Mouse (Mus musculus): Measurements from ENCODE around the gene Jazf1.

The Jazf1 gene

DNA sequence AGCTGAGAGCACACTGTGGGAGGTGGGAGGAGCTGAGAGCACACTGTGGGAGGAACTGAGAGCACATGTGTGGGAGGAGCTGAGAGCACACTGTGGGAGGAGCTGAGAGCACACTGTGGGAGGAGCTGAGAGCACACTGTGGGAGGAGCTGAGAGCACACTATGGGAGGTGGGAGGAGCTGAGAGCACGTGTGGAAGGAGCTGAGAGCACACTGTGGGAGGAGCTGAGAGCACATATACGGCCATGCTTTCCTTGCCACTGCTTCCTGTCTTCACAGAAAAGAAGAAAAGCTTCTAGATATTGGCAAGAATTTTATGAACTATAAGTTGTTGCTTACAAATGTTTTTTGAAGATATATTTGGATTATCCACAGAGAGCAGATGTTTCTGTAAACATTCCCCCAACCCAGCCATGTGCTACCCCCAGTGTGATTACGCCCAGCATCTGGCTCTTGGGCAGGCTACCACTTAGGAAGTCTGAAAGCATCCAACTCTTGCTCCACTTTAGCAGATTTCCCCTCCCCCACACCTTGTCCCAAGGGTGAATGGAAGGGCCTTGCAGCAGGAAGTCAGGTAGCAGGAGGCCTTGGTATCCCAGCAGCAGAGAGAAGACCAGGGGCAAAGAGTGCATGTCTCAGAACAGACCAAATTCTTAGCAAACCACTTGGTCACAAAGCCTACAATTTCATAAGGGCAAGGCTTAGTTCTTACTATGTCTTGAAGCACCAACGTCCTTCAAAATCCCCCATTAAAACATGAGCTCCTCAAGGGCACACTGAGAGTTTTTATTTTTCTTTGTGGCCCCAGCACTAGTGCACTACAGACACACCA is 105.6 kb downstream of the Jazf1 start:
- in situ Hi-C loops (cut with MboI; ENCODE audit: unreplicated experiment in 2 of 2) = loop anchor here in 1 of 2 experiments (25.0 kb wide), 1 partner anchor 1274 kb away; no protein-coding TSS in a partner anchor

DNA sequence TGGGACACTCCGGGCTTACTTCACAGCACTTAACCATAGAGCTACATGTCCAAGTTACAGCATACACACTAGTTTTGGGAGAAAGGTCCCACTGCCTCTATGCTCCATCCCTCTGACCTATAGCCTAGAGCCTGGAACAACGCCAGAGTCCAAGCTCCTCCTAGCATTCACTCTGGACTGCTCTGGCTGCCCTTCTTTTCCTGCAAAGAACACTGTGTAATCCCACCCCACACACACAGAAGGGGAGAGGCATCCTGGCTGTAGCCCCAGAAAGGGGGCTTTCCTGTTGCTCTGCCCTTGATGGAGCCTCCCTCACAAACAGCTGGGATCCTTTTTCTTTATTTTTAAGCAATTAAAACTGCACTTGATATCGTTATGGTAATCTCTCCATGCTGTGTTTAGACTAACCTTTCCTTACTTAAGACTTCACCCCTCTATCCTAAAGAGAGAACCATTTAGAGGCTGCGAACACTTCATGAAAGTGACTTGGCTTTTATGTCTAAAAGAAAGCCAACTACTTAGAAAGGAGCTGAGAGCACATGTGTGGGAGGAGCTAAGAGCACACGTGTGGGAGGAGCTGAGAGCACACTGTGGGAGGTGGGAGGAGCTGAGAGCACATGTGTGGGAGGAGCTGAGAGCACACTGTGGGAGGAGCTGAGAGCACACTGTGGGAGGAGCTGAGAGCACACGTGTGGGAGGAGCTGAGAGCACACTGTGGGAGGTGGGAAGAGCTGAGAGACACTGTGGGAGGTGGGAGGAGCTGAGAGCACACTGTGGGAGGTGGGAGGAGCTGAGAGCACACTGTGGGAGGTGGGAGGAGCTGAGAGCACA is 106.6 kb downstream of the Jazf1 start:
- in situ Hi-C loops (cut with MboI; ENCODE audit: unreplicated experiment in 2 of 2) = loop anchor here in 1 of 2 experiments (25.0 kb wide), 1 partner anchor 1275 kb away; no protein-coding TSS in a partner anchor

DNA sequence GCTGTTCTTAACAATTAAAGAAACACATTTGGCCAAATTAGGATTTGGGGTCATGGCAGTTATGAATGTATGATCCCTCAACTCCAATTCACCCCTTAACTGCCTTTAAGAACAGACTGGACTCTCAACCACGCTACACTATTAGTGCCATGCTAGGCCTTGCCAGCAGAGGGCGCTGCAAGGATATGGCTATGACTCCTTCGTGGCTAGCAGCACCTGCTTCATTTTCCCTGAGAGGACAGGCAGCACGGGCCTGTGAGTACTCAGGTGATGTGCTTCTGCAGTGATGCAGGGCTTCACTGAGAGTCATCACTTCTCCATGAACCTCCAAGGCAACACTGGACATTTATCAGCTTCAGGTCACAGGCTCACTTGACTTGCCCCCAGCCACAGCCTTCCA is 110.7 kb downstream of the Jazf1 start:
- in situ Hi-C loops (cut with MboI; ENCODE audit: unreplicated experiment in 2 of 2) = loop anchor here in 1 of 2 experiments (25.0 kb wide), 1 partner anchor 1280 kb away; no protein-coding TSS in a partner anchor

DNA sequence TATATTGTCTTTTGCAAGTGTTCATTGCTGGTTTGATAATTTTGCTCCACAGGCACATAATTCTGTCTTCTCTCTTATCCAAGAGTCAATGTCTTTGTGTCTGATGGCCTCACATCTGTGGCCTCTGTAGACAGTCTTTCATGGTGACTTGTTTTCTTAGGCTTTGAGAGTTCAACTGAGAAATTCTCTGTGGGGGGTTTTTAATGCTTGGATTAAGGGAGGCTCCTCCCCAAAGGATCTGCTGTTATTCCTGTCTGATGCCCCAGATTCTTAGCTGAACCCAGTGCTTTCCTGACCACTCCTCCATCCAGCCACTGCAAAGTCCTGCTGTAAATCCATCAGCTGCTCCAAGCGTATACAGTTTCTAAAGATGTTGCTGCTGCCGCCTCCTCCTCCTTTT is 112.3 kb downstream of the Jazf1 start:
- in situ Hi-C loops (cut with MboI; ENCODE audit: unreplicated experiment in 2 of 2) = loop anchor here in 1 of 2 experiments (25.0 kb wide), 1 partner anchor 1281 kb away; no protein-coding TSS in a partner anchor

DNA sequence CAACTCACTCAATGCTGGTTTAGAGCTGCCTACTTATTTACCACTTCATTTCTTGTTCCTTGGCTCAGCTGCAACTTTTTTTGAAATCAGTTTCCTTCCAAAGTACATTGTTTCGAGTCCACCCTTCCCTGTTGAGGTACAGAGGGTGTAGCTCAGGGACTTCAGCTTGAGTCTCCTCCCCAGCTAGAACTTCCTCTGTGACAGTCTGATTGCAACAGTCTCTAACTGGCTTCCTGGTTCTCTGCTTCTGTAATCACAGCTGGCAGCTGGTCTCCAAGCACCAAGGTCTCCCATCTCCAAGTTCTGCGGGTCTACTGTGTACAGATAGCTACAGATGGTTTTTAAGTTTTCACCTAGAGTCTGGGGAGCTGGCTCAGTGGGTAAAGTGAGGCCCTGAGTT is 113.1 kb downstream of the Jazf1 start:
- in situ Hi-C loops (cut with MboI; ENCODE audit: unreplicated experiment in 2 of 2) = loop anchor here in 1 of 2 experiments (25.0 kb wide), 1 partner anchor 1282 kb away; no protein-coding TSS in a partner anchor

DNA sequence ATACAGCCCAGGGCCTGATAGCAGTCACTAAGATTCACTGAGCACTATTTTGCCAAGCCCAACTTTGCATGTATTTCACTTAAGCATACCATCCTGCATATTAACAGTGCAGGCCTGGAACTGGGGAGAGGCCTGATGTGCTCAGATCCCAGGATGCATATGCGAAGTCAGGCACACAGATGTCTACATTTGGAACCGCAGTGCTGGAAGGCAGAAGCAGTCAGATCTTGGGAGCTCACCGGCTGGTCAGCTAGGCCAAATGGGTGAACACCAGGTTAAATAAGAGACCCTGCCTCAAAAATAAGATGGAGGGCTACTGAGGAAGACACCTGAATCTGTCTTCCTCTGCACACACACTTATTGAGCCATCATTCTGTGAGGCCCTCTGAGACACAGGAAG is 113.6 kb downstream of the Jazf1 start:
- in situ Hi-C loops (cut with MboI; ENCODE audit: unreplicated experiment in 2 of 2) = loop anchor here in 1 of 2 experiments (25.0 kb wide), 1 partner anchor 1282 kb away; no protein-coding TSS in a partner anchor

DNA sequence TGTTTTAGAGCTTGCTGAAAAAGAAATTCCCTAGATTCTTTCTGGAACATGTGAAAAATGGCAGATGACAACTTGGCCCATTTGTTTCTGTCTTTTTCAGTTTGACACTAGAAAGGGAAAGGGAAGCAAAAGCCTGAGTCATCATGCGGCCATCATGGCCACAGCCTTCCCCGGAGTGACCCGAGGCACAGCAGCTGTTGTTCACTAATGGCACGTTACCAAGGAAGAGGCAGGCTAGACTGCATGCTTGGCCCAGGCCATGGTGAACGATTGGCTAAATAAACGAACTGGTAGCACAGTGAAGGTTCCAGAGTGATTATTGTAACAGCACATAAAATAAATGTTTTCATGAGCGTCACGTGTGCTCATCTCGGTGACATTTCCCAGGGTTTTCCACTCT is 114.0 kb downstream of the Jazf1 start:
- in situ Hi-C loops (cut with MboI; ENCODE audit: unreplicated experiment in 2 of 2) = loop anchor here in 1 of 2 experiments (25.0 kb wide), 1 partner anchor 1283 kb away; no protein-coding TSS in a partner anchor

DNA sequence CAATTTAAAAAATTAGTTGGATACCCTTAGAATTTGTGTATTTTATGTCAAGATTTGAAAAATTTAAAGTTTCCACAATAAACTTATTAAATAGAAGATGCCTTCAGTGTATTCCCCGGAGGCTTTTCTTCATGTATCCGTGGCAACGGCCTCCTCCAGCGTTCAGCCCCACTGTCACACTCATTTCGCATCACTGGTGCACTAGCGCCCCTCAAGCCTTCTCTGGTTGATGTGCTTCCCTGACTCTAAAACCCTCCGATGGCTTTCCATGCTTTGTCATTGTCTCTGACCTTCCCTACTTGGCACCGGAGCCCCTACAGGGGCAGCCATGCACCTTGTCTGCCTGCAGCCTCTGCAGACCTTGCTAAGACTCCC is 115.9 kb downstream of the Jazf1 start:
- in situ Hi-C loops (cut with MboI; ENCODE audit: unreplicated experiment in 2 of 2) = loop anchor here in 1 of 2 experiments (25.0 kb wide), 1 partner anchor 1285 kb away; no protein-coding TSS in a partner anchor

DNA sequence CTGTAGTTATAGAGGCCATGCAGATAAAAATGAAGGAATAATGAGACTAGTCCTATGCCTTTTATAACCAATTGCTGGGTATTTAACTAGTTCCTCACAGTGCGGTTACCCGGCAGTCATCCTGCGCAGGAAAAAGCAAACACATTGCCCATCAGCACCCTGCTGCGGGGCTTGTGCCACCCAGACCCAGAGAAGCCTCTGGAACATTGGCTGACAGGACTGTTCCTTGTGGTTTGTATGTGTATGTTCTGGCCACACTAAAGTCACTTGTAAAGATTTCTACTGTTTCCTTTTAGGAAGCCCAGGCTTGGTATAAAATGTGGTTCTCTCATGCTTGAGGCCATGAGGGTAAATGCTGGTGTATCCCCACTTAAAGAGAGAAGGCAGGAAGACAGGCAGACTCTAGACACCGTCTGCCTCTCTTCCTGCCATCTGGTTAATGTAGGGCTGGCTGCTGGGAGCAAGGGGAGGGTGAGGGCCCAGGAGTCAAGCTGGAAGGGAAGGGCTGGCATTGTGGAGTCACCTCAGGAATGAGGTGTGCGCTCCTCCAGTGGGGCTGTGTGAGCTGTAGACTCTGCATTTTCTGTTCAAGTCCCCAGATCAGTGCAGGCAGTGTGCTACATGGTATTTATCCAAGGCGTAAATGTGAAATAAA is 116.4 kb downstream of the Jazf1 start:
- in situ Hi-C loops (cut with MboI; ENCODE audit: unreplicated experiment in 2 of 2) = loop anchor here in 1 of 2 experiments (25.0 kb wide), 1 partner anchor 1285 kb away; no protein-coding TSS in a partner anchor

DNA sequence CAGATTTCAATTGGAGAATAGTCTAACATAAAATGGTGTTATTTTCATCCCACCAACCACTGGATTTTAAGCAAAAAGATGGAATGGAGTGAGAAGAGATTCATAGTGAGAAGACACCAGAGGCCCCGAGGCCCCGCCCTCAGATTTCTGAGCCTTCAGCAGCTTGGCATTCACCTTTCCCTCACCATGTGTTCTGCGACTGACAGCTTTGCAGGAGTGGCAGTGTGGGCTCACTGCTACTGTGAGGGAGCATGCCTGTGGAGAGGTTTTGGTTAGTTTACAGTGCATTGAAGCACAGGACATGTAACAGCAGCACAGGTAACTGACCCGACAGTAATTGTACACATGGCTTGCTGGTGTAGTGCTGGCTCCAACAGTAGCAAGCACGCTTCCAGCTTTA is 118.1 kb downstream of the Jazf1 start:
- in situ Hi-C loops (cut with MboI; ENCODE audit: unreplicated experiment in 2 of 2) = loop anchor here in 1 of 2 experiments (25.0 kb wide), 1 partner anchor 1287 kb away; no protein-coding TSS in a partner anchor

DNA sequence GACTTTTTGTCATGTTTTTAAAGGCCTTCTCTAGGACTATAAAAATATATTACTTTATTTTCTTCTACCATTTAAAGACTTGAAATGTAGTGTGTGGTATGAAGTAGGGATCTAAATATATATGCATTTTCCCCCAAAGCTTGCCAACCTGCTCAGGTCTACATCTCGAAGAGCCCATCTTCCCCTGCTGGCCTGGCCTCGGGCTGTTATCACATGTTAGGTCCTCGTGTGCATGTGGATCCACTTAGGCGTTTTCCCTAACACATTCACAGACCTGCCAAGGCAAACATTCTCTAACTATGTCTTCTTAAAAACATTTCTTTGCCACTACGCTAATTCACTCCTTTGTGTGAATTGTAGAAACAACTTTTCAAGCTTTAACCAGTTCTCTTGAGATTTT is 125.9 kb downstream of the Jazf1 start:
- in situ Hi-C loops (cut with MboI; ENCODE audit: unreplicated experiment in 2 of 2) = loop anchor here in 1 of 2 experiments (25.0 kb wide), 1 partner anchor 1730 kb away; no protein-coding TSS in a partner anchor

DNA sequence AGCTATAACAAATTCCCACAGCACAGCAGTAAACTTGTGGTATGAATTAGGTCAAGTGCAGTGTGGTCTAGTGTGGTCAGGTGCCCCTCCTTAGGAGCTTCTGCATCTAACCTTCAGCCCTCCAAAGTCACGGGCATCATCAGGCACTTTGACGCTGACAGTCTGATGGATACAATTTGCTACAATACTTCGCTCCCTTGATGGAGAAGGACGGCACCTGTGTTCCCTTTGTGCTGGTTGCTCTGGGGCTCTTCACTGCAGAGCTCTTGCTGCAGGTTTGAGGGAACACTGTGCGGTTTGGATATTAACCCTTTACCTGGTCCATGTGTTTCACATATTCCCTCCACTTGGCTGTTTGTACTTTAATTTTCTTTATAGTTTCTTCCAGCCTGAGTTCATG is 126.3 kb downstream of the Jazf1 start:
- in situ Hi-C loops (cut with MboI; ENCODE audit: unreplicated experiment in 2 of 2) = loop anchor here in 1 of 2 experiments (25.0 kb wide), 1 partner anchor 1730 kb away; no protein-coding TSS in a partner anchor

DNA sequence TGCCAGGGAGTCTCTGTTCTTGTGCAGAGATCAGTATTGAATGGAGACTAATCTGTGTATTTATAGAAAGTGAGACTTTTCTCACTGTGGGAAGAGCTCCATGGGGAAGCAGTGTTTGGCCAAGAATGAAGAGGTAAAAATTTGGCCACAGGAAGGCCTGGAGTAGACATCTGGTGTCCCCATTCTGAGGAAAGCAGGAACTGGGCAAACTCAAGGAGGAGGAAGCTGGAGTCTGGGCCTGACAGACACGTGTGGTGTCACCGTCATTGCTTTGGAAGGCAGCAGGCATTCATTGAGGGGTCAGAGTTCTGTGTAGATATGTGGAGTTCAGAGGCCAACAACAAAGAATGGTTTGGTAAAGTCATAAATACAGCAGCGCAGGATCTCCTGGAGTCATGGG is 130.5 kb downstream of the Jazf1 start:
- in situ Hi-C loops (cut with MboI; ENCODE audit: unreplicated experiment in 2 of 2) = loop anchor here in 1 of 2 experiments (25.0 kb wide), 1 partner anchor 1726 kb away; no protein-coding TSS in a partner anchor

DNA sequence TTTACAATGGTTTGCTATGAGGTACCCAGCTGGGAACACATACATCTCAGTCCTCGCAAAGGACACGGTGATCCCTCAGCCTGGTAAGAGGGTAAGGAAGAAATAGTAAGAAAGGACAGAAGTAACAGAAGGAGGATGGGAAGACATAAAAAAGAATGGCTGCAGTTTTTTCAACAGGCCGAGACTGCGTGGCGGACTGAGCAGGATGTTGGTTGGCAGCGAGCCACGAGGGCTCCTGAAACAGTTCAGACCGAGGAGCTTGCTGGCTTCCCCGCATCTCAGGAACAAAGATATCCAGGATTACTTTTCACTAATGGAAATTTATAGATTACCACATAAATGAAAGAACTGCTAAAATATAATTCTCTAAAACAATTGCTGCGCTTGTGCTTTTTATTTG is 131.4 kb downstream of the Jazf1 start:
- in situ Hi-C loops (cut with MboI; ENCODE audit: unreplicated experiment in 2 of 2) = loop anchor here in 1 of 2 experiments (25.0 kb wide), 1 partner anchor 1725 kb away; no protein-coding TSS in a partner anchor

DNA sequence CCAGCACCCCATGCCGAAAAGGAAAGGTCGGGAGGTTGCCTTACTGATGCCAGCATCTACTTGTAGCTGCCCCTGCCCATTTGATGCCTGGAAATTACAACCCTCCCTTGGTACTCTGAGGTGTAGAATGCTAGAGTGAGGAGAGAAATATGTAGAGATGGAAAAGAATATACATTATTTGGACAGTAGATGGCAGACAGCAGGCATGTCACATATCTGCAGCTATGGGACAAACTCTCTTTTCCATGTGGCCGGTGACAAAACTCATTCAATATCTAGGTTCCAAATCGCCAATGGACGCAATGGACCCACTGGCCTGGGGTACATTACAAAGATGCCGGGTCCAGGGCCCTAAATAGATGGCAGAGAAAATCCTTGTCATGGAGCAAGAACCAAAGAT is 134.4 kb downstream of the Jazf1 start:
- in situ Hi-C loops (cut with MboI; ENCODE audit: unreplicated experiment in 2 of 2) = loop anchor here in 1 of 2 experiments (25.0 kb wide), 1 partner anchor 1722 kb away; no protein-coding TSS in a partner anchor

DNA sequence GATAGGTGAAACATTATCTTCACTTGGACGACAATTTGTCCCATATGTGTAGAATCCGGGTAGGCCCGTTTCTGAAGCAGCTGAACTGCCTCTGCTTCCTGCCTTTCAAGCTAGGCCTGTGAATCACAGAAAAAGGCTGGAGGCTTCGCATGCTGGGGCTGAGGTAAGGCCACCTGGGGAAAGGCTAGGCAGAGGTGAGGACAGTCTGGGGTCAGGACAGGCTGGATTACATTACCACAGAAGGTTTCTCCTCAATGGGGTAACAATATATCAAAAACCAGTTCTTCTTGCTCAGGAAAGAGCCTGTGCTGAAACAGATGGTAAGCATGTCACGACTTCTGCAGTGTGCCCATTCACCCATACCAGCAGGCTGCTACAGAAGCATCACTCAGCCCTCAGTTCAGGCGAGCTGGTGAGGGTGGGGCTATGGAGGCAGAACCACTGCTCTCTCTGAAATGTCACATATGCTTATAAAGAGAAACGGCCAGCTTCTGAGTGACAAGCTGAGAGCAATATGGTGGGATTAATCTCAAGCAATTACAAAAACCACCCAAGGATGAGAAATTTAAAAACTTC is 135.7 kb downstream of the Jazf1 start:
- in situ Hi-C loops (cut with MboI; ENCODE audit: unreplicated experiment in 2 of 2) = loop anchor here in 1 of 2 experiments (25.0 kb wide), 1 partner anchor 1720 kb away; no protein-coding TSS in a partner anchor

DNA sequence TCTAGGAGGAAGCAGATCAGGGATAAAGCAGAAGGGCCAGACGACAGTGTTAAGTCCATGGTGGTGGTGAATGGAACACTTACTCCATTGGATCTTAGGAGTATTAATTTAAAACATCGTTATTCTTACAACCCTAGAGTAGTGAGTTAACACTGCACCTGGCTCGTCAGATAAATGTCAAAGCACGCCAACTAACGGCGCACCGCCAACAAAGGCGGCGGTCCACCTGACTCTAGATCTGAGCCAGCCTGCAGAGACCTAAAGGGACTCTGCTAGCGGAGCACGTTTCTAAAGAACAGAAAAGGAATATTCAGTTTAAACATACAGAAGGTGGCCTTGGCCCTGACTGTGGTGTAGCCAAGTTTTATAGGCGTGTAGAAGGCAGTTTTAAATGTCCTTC is 139.1 kb downstream of the Jazf1 start:
- in situ Hi-C loops (cut with MboI; ENCODE audit: unreplicated experiment in 2 of 2) = loop anchor here in 1 of 2 experiments (25.0 kb wide), 1 partner anchor 1717 kb away; no protein-coding TSS in a partner anchor

DNA sequence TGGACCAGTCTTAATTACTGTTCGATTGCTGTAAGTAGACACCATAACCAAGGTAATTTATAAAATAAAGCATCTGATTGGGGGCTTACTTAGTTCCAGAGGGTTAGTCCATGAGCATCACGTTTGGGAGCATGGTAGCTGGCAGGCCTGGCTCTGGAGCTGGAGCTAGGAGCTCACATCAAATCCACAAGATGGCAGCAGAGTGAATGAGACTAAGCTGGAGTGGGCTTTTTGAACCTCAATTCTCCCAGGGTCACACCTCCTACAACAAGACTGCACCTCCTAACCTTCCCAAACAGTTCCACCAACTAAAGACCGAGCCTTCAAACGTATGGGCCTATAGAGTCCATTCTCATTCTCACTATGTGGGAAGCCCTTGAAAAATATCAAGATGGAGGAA is 141.5 kb downstream of the Jazf1 start:
- in situ Hi-C loops (cut with MboI; ENCODE audit: unreplicated experiment in 2 of 2) = loop anchor here in 1 of 2 experiments (25.0 kb wide), 1 partner anchor 1715 kb away; no protein-coding TSS in a partner anchor

DNA sequence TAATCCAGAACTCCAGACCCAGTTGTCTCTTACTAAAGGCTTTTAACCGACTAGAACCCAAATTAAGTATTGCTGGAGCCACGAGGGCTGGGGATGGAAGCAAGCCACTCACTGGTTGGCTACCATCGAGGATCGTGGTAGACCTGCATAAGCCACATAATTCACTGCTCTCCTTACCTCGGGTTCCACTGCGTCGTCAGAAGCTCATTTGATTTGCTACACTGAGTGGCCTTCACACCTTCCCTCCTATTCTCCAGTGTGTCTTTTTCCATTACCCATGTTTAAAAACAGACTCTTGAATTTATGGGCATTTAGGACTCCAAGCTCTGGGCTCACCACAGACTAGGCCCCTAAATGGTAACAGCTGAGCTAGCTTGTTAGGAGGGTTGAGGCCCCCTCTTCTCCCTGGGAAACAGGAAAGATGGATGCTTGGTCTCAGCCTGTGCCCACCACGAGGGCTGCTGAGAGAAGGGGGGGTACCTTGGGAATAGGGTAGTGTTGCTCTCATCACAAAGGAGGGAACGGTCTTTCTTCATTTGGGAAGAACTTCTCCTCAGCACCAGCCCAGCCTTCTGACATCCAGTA is 142.9 kb downstream of the Jazf1 start:
- in situ Hi-C loops (cut with MboI; ENCODE audit: unreplicated experiment in 2 of 2) = loop anchor here in 1 of 2 experiments (25.0 kb wide), 1 partner anchor 1713 kb away; no protein-coding TSS in a partner anchor
